Comparison of ENCODE assay signal across 15 mouse cellular contexts in the genomic region with DNA sequence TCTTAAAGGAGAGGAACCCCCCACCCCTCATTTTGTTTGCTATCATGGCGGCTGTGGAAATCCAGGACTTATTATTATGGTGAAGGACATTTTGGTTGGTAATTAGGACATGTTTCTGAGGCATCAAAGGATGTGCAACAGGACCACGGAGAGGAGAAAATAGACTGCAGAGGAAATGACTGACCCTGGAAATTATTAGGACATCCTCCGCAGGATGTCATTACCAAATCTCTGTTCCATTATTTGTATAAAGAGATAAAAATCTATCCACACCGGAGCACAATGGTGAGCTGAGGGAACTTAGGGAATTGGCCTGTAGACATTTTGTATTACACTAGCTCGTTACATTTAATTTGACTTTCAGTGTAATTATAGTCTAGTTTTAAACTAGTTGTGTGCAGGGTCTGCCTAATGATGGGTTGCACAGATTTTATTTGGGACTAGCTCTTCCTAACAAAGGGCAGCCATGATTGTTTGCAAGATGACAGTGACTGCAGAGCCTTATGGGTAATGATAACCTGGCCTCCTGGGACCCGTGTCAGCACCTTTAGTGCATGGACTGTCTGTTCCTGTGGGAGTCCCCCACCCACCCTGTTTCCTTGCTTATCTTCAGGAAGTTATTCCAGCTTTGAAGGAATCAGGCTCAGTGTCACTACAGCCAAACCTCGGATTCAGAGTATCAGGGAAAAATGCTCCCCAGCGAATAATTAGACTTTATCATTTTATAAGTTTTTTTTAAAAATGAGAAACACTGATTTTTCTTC. TPM values are rescaled to one million over a fixed set of nuclear protein-coding genes. Genes with fewer than 3 reads are reported as not detected.
DNase-seq lines count a peak whose midpoint lies in the region; ATAC-seq and TF ChIP-seq lines count a peak whose summit lies in the region.
"Had no signal": no experiment of that assay in that cellular context is flagged by ENCODE, and none has a peak within 500 bp of the region (broad histone marks: within the 10 kb centered on the region; RNA-seq: fewer than 3 reads in every experiment).

No protein-coding gene starts in this region.

- TF ChIP-seq POLR2A in liver, adult 2 months (IDR thresholded peaks at IDR 0.05; ENCODE audit: extremely low read depth, insufficient read depth, low read length), result no peak

- H3K4me2 ChIP-seq in liver, embryonic 12.5 days, result no peak overlapping the region
- H3K4me2 ChIP-seq: hindbrain, embryonic 13.5 days; lung, embryonic 14.5 days; neural tube, embryonic 13.5 days had no signal

- H3K79me2 ChIP-seq in liver, adult 2 months (ENCODE audit: control insufficient read depth, insufficient read depth, low read length), result peaks cover 43% of the 10 kb centered on the region

- intact Hi-C loops in gastrocnemius, adult 2 months (cut with DNase I), result no loop called here
- intact Hi-C loops in heart, postnatal 10 days (cut with DNase I), result loop anchor here (2.0 kb wide), 1 partner anchor 38 kb away; a partner anchor contains a TSS
- intact Hi-C loops in left cerebral cortex, postnatal 36 days (cut with DNase I), result no loop called here

- no peaks in the 10 kb centered on the region for H3K36me3 ChIP-seq in liver, adult 2 months (ENCODE audit: control insufficient read depth, insufficient read depth, low read length)
- no peaks in the 10 kb centered on the region for H3K36me3 ChIP-seq in liver, embryonic 12.5 days
- H3K36me3 ChIP-seq: embryonic facial prominence, embryonic 10.5 days; hindbrain, embryonic 13.5 days; neural tube, embryonic 13.5 days had no signal

- no peak overlapping the region for H3K9ac ChIP-seq in liver, adult 2 months (ENCODE audit: low read depth, low read length)
- H3K9ac ChIP-seq in liver, embryonic 12.5 days, result no peak overlapping the region
- H3K9ac ChIP-seq: hindbrain, embryonic 13.5 days; lung, embryonic 14.5 days; neural tube, embryonic 13.5 days had no signal

- no peaks in the 10 kb centered on the region for H3K9me3 ChIP-seq in liver, embryonic 12.5 days (replicated peaks)
- H3K9me3 ChIP-seq: forebrain, embryonic 10.5 days; hindbrain, embryonic 13.5 days; neural tube, embryonic 13.5 days had no signal

- peaks cover 20% of the 10 kb centered on the region for H3K4me1 ChIP-seq in liver, adult 2 months (ENCODE audit: control insufficient read depth, insufficient read depth, low read length)
- no peaks in the 10 kb centered on the region for H3K4me1 ChIP-seq in liver, embryonic 12.5 days
- H3K4me1 ChIP-seq: neural tube, embryonic 13.5 days had no signal

- H3K27me3 ChIP-seq in liver, adult 2 months (ENCODE audit: control insufficient read depth, insufficient read depth, low read length), result no peaks in the 10 kb centered on the region
- no peaks in the 10 kb centered on the region for H3K27me3 ChIP-seq in liver, embryonic 12.5 days (replicated peaks)
- H3K27me3 ChIP-seq: hindbrain, embryonic 13.5 days; neural tube, embryonic 13.5 days had no signal

- H3K27ac ChIP-seq in gastrocnemius, adult 2 months, result peak overlapping the region; percentile 70
- H3K27ac ChIP-seq in liver, adult 2 months (replicated peaks; ENCODE audit: insufficient read depth, low read depth, low read length), result no peak overlapping the region
- no peak overlapping the region for H3K27ac ChIP-seq in liver, embryonic 12.5 days
- H3K27ac ChIP-seq: embryonic facial prominence, embryonic 10.5 days; forebrain, embryonic 10.5 days; hindbrain, embryonic 13.5 days; neural tube, embryonic 13.5 days had no signal

- WGBS in liver, adult 2 months, result 40% methylated on average over 8 of the region's 8 CpGs
- WGBS in liver, embryonic 12.5 days (ENCODE audit: insufficient replicate concordance), result 55% methylated on average over 8 of the region's 8 CpGs

- no peak for DNase-seq in gastrocnemius, adult 2 months
- DNase-seq in gastrocnemius, adult 8-10 months (ENCODE audit: low spot score in 2 of 2), result no peak
- DNase-seq in liver, adult 2 months (ENCODE audit: extremely low read depth, low read depth, low spot score), result peak; percentile 68
- peak; percentile 37 to 40 for DNase-seq in heart, postnatal 10 days
- no peak for DNase-seq in MN1 (ENCODE audit: low spot score)
- no peak for DNase-seq in cerebellum, postnatal 14 days
- no peak for DNase-seq in left cerebral cortex, postnatal 36 days (ENCODE audit: low spot score in 2 of 2)
- DNase-seq: cerebellum, adult 18-20 months; midbrain, embryonic 14.5 days had no signal

- no peak for TF ChIP-seq CTCF in gastrocnemius, adult 2 months (IDR thresholded peaks at IDR 0.05)
- no peak for TF ChIP-seq CTCF in liver, adult 2 months (IDR thresholded peaks at IDR 0.05; ENCODE audit: low read depth, low read length)

- H3K4me3 ChIP-seq in gastrocnemius, adult 2 months, result peak overlapping the region; percentile 58
- no peak overlapping the region for H3K4me3 ChIP-seq in liver, adult 2 months (ENCODE audit: insufficient read depth, low read depth, low read length)
- no peak overlapping the region for H3K4me3 ChIP-seq in liver, embryonic 12.5 days
- H3K4me3 ChIP-seq: embryonic facial prominence, embryonic 10.5 days; forebrain, embryonic 10.5 days; hindbrain, embryonic 13.5 days; neural tube, embryonic 13.5 days had no signal

- no peak for ATAC-seq in liver, embryonic 12.5 days

RNA-seq across cellular contexts. Expression of a gene that starts 38.4 kb away (rescaled TPM):
- total RNA-seq in gastrocnemius, adult 2 months (2021), result 1 to 10 TPM; 3.2 to 5.9 TPM
- 1 to 10 TPM; 2.3 to 2.7 (median 2.5) TPM for total RNA-seq in gastrocnemius, adult 8-10 months (2022)
- total RNA-seq in liver, adult 2 months (2014; rRNA removed), result 47.5 and 62.8 TPM in 2 replicates
- 20.5 and 23.2 TPM in 2 replicates for polyA plus RNA-seq in liver, adult 2 months (2012; rRNA removed)
- 7.1 and 7.9 TPM in 2 replicates for polyA plus RNA-seq in liver, embryonic 12.5 days (2016; fragmentation: Nextera tagmentation; extraction: Ambion mirVana)
- total RNA-seq in heart, postnatal 10 days (2021), result 10 to 100 TPM; 45.4 to 50.1 TPM
- 10 to 100 TPM; 72.8 to 87.9 TPM for total RNA-seq in left cerebral cortex, postnatal 36 days (2021)

Comparison
In these comparisons a context has a peak if more than half of its experiments do, and no peak if none do; other contexts are left out.
1. DNase-seq: peak in liver, adult 2 months (single experiment) and heart, postnatal 10 days (2 of 2); none in gastrocnemius, adult 2 months (single experiment), gastrocnemius, adult 8-10 months (0 of 2), MN1 (single experiment), cerebellum, postnatal 14 days (0 of 2) and left cerebral cortex, postnatal 36 days (0 of 2).